Mouse (Mus musculus) small intestine, adult 2 months (tissue): ENCODE measurements at regions not wholly inside any gene's neighbourhood (a gene's known extent, or its start where the extent isn't known, plus 50 kb on each side); places are given as distances from the start of the nearest gene placed in this dataset.

ENCODE experiments used
- CTCF ChIP-seq: fragments of 200-500 bp; IDR thresholded peaks from 2 replicates; pipeline ENCODE4 v1.5.1; 2012; ENCODE audit warnings: low read depth, mild to moderate bottlenecking, control low read depth, inconsistent platforms, low read length, moderate library complexity, mixed read lengths; ENCODE audit not compliant: insufficient replicate concordance, insufficient read length; ENCODE audit errors: extremely low read depth
- POLR2A ChIP-seq: fragments of 200-500 bp; IDR thresholded peaks from 2 replicates; pipeline ENCODE4 v1.6.1; 2012; ENCODE audit warnings: low read depth, mild to moderate bottlenecking, control low read depth, inconsistent platforms, low read length, moderate library complexity

GRCm38 (mm10) chr15:96832389-96832788, 132.9 kb upstream of the Slc38a2 start:
- TF ChIP-seq CTCF (no peak), POLR2A (no peak)
